Mouse (Mus musculus) midbrain, embryonic 14.5 days (tissue): ENCODE measurements around the gene Ddx3x. TPM values are rescaled to one million over a fixed set of nuclear protein-coding genes. Genes with fewer than 3 reads are reported as not detected.
"Not testable (repeated sequence)": the region's sequence is repeated elsewhere in the genome, so short reads cannot be mapped to it uniquely, and the experiment has no call there.

Experiments
- ATAC-seq: fragments of 200-750 bp; cut with Nextera tagmentation; 2 replicates; pipeline ENCODE4 v1.8.0; 2017; ENCODE audit warnings: moderate number of reproducible peaks, moderate library complexity; ENCODE audit not compliant: low FRiP score, low TSS enrichment
- DNase-seq: peaks from one replicate; pipeline ENCODE4 v3.0.0-alpha.2; 2015
- H3K27ac ChIP-seq: fragments of 300-500 bp; sonication (generic); replicated peaks from 2 replicates; pipeline ENCODE4 v1.5.1; 2014; ENCODE audit warnings: mild to moderate bottlenecking, low read depth, low read length, moderate library complexity
- H3K27me3 ChIP-seq: fragments of 300-500 bp; sonication (generic); 2 replicates; pipeline ENCODE4 v1.6.1; 2014; ENCODE audit warnings: low read length, control low read depth, mixed read lengths; ENCODE audit not compliant: control insufficient read depth, insufficient read depth
- H3K36me3 ChIP-seq: fragments of 300-500 bp; sonication (generic); 2 replicates; pipeline ENCODE4 v1.6.1; 2014; ENCODE audit warnings: low read length, control low read depth; ENCODE audit not compliant: control insufficient read depth, insufficient read depth
- H3K4me1 ChIP-seq: fragments of 300-500 bp; sonication (generic); 2 replicates; pipeline ENCODE4 v1.6.1; 2014; ENCODE audit warnings: mild to moderate bottlenecking, antibody characterized with exemption, low read length, control low read depth; ENCODE audit not compliant: control insufficient read depth, insufficient read depth
- H3K4me2 ChIP-seq: fragments of 300-500 bp; sonication (generic); 2 replicates; pipeline ENCODE4 v1.6.1; 2014; ENCODE audit warnings: mild to moderate bottlenecking, low read length, moderate library complexity
- H3K4me3 ChIP-seq: fragments of 300-500 bp; sonication (generic); replicated peaks from 2 replicates; pipeline ENCODE4 v1.5.1; 2014; ENCODE audit warnings: low read depth, low read length
- H3K9ac ChIP-seq: fragments of 300-500 bp; sonication (generic); replicated peaks from 2 replicates; pipeline ENCODE4 v1.6.1; 2014; ENCODE audit warnings: mild to moderate bottlenecking, low read length, moderate library complexity
- H3K9me3 ChIP-seq: fragments of 300-500 bp; sonication (generic); 2 replicates; pipeline ENCODE4 v1.6.1; 2016; ENCODE audit warnings: low read length, control low read depth, mixed read lengths; ENCODE audit not compliant: control insufficient read depth
- WGBS: fragments of 180-500 bp; shearing (Covaris S2); extraction: QIAGEN DNeasy Blood & Tissue Kit; methylation state at CpG from one replicate; pipeline ENCODE4 v1.1.7; 2014; 5-methylcytosine and 5-hydroxymethylcytosine counted together
- polyA plus RNA-seq: library from polyadenylated mRNA; unstranded; fragments of >200 nt; fragmentation: Nextera tagmentation; extraction: Ambion mirVana; gene quantifications from 2 replicates; pipeline ENCODE4 v1.2.1, GENCODE M21; 2014

Gene Ddx3x
- polyA plus RNA-seq, 1 experiment from 2014 or later = 142 TPM

DNA sequence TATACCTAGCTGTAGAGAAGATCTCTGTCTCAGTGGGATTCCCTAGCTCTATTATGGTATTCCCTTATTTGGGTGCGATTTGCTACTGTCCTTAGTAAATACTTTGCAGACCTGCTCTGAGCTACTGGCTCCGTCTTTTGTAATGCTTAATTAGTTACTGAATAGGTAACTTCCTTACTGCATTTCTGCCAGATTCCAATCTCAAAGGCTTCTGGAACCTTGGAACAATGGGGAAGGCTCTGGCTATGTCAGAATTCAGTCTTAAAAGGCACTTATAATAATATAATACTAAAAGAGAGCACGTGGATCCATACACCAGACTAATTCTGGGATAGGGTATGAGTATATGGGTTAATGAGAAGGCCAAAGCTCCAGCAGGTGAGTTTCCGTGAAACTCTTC is 15.5 kb downstream of the Ddx3x start:
- not testable (repeated sequence) for H3K27ac ChIP-seq, ATAC-seq, H3K27me3 ChIP-seq, DNase-seq, H3K9ac ChIP-seq, H3K4me1 ChIP-seq, H3K9me3 ChIP-seq, H3K4me3 ChIP-seq, H3K4me2 ChIP-seq
- peaks cover 18% of the 10 kb centered on the region for H3K36me3 ChIP-seq
- 28% methylated on average over 4 of the region's 4 CpGs for WGBS

DNA sequence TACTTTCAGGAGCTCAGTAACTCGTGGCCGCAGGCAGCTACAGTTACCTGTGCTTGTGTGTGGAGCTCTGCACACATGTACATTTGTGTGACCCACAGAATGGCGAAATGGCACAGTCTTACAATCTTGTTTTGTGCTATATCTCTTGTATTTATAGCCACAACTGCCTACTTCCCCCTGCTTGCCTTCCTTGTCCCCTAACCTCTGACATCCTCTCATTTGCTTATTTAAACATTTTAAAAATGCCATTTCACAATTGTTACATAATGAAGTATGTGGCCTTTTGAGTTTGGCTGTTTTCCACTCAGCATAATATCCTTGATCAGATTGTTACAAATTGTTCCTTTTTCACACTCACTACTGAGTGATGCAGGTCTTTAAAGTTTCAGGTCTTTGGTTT is 25.4 kb downstream of the Ddx3x start:
- H3K4me3 ChIP-seq = no peak overlapping the region
- H3K4me2 ChIP-seq = no peak overlapping the region
- WGBS = 75% methylated on average over 3 of the region's 3 CpGs
- H3K36me3 ChIP-seq = no peaks in the 10 kb centered on the region
- H3K9me3 ChIP-seq = no peaks in the 10 kb centered on the region
- no peaks in the 10 kb centered on the region for H3K4me1 ChIP-seq
- ATAC-seq (no peak), DNase-seq (no peak)
- H3K9ac ChIP-seq = no peak overlapping the region
- H3K27ac ChIP-seq = no peak overlapping the region
- H3K27me3 ChIP-seq = no peaks in the 10 kb centered on the region

DNA sequence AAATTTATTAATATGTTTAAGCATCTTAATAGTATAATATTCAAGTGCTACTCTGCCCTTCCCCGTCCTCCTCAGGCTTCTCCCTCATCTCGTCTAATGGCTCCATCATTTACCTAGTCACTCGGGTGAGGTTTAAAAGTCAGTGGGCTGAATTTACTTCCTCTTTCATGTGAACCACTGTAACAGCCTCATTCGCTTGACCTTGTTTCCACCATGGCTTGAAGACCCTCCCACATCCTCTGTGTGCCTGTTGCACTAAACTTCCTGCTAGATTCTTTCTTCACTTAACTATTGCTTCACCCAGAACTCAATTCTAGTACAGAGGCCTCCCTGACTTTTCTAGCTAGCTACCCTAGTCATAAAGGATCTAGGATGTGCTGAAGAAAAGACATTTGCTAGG is 30.6 kb downstream of the Ddx3x start:
- H3K9ac ChIP-seq = no peak overlapping the region
- H3K36me3 ChIP-seq = no peaks in the 10 kb centered on the region
- H3K4me1 ChIP-seq = no peaks in the 10 kb centered on the region
- H3K4me2 ChIP-seq = no peak overlapping the region
- ATAC-seq (no peak), DNase-seq (no peak)
- whole genome bisulfite sequencing = 91% methylated on average over 4 of the region's 4 CpGs
- no peaks in the 10 kb centered on the region for H3K9me3 ChIP-seq
- H3K4me3 ChIP-seq = no peak overlapping the region
- H3K27me3 ChIP-seq = no peaks in the 10 kb centered on the region
- H3K27ac ChIP-seq = no peak overlapping the region

DNA sequence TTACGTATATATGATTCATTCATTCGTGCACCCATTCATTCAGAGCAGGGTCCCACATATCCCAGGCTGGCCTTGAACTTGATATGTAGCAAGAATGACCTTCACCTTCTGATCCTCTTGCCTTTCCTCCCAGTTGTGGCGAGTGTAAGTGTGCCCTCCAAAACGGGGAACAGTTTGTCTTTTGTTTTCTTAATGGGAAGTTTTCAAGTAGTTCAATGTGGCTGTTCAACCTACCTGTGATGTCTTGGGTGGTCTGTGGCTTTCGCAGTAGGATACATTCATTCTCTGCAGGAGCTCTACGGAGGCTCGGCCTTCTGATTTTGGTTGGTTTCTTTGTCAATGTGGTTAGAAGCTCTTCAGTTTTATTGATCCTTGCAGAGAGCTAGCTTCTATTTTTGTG is 48.8 kb downstream of the Ddx3x start:
- Histone ChIP-seq H3K4me3 (no peak overlapping the region), H3K9ac (no peak overlapping the region), H3K27ac (no peak overlapping the region), H3K4me1 (no peaks in the 10 kb centered on the region), H3K27me3 (no peaks in the 10 kb centered on the region), H3K36me3 (no peaks in the 10 kb centered on the region), H3K9me3 (no peaks in the 10 kb centered on the region), H3K4me2 (no peak overlapping the region)
- no peak for ATAC-seq
- 80% methylated on average over 7 of the region's 7 CpGs for WGBS
- no peak for DNase-seq

Other genes with a start within 250 kb of the Ddx3x start
- 89.4 and 119 TPM in 2 replicates for gene Usp9x, start 209.5 kb upstream of the Ddx3x start, polyA plus RNA-seq
- 0.12 and 0.15 TPM in 2 replicates for gene Nyx, start 185.1 kb downstream of the Ddx3x start, polyA plus RNA-seq